Mouse (Mus musculus): ENCODE data around the gene Irs2. TPM values are rescaled to one million over a fixed set of nuclear protein-coding genes. Genes with fewer than 3 reads are reported as not detected.
A peak's percentile ranks its signal among the peaks of the same experiment; 100 is the strongest.

The Irs2 gene
- polyA plus RNA-seq, 1 experiment, result 2.3 TPM

- Histone ChIP-seq H3K27me3 (ENCODE audit: control insufficient read depth, insufficient read depth, insufficient read length) (no peaks in the 10 kb centered on the region), H3K4me3 (ENCODE audit: insufficient read depth, poor library complexity, severe bottlenecking) (no peak overlapping the region), H3K79me3 (ENCODE audit: low read depth) (no peaks in the 10 kb centered on the region), H3ac (ENCODE audit: control insufficient read depth, insufficient read length, low read depth) (no peak overlapping the region), H3K79me2 (ENCODE audit: control insufficient read depth, insufficient read depth) (no peaks in the 10 kb centered on the region), H3K36me3 (ENCODE audit: control insufficient read depth, insufficient read depth) (no peaks in the 10 kb centered on the region)
- TF ChIP-seq MYOD1 (IDR thresholded peaks at IDR 0.05; ENCODE audit: control insufficient read depth, insufficient read length, low read depth) (no peak), MYOG (IDR thresholded peaks at IDR 0.05; ENCODE audit: control insufficient read depth, extremely low read depth, insufficient read length) (no peak), USF1 (IDR thresholded peaks at IDR 0.05; ENCODE audit: low read depth) (no peak), CEBPB (IDR thresholded peaks at IDR 0.05; ENCODE audit: low read depth) (no peak), FOSL1 (IDR thresholded peaks at IDR 0.05; ENCODE audit: insufficient read depth, low read length, poor library complexity, severe bottlenecking) (no peak), MAX (IDR thresholded peaks at IDR 0.05) (no peak), CTCF (IDR thresholded peaks at IDR 0.05; ENCODE audit: control insufficient read depth, insufficient read depth, insufficient read length) (no peak)
Observed at GRCm38 (mm10) chr8:10960277-10960819, 47.9 kb downstream of the Irs2 start.

GRCm38 (mm10) chr8:10957292-10957955 lies 50.8 kb downstream of the Irs2 start:
- Histone ChIP-seq H3K27me3 (ENCODE audit: control insufficient read depth, insufficient read depth, insufficient read length) (no peaks in the 10 kb centered on the region), H3K79me3 (ENCODE audit: low read depth) (no peaks in the 10 kb centered on the region), H3K36me3 (ENCODE audit: control insufficient read depth, insufficient read depth) (no peaks in the 10 kb centered on the region), H3K4me3 (ENCODE audit: insufficient read depth, poor library complexity, severe bottlenecking) (no peak overlapping the region), H3K79me2 (ENCODE audit: control insufficient read depth, insufficient read depth) (no peaks in the 10 kb centered on the region), H3ac (ENCODE audit: control insufficient read depth, insufficient read length, low read depth) (no peak overlapping the region)
- no peak for TF ChIP-seq MYOD1 (IDR thresholded peaks at IDR 0.05; ENCODE audit: control insufficient read depth, insufficient read length, low read depth)
- no peak for TF ChIP-seq USF1 (IDR thresholded peaks at IDR 0.05; ENCODE audit: low read depth)
- TF ChIP-seq MAX (IDR thresholded peaks at IDR 0.05), result no peak
- TF ChIP-seq FOSL1 (IDR thresholded peaks at IDR 0.05; ENCODE audit: insufficient read depth, low read length, poor library complexity, severe bottlenecking), result no peak
- no peak for TF ChIP-seq CTCF (IDR thresholded peaks at IDR 0.05; ENCODE audit: control insufficient read depth, insufficient read depth, insufficient read length)
- TF ChIP-seq CEBPB (IDR thresholded peaks at IDR 0.05; ENCODE audit: low read depth), result no peak
- TF ChIP-seq MYOG (IDR thresholded peaks at IDR 0.05; ENCODE audit: control insufficient read depth, extremely low read depth, insufficient read length), result no peak

GRCm38 (mm10) chr8:10953346-10954053 lies 54.8 kb downstream of the Irs2 start:
- Histone ChIP-seq H3K79me2 (ENCODE audit: control insufficient read depth, insufficient read depth) (no peaks in the 10 kb centered on the region), H3K36me3 (ENCODE audit: control insufficient read depth, insufficient read depth) (no peaks in the 10 kb centered on the region), H3K4me3 (ENCODE audit: insufficient read depth, poor library complexity, severe bottlenecking) (no peak overlapping the region), H3K79me3 (ENCODE audit: low read depth) (no peaks in the 10 kb centered on the region), H3ac (ENCODE audit: control insufficient read depth, insufficient read length, low read depth) (no peak overlapping the region), H3K27me3 (ENCODE audit: control insufficient read depth, insufficient read depth, insufficient read length) (no peaks in the 10 kb centered on the region)
- TF ChIP-seq USF1 (IDR thresholded peaks at IDR 0.05; ENCODE audit: low read depth), result no peak
- TF ChIP-seq FOSL1 (IDR thresholded peaks at IDR 0.05; ENCODE audit: insufficient read depth, low read length, poor library complexity, severe bottlenecking), result no peak
- no peak for TF ChIP-seq MYOG (IDR thresholded peaks at IDR 0.05; ENCODE audit: control insufficient read depth, extremely low read depth, insufficient read length)

- Histone ChIP-seq H3K4me3 (ENCODE audit: insufficient read depth, poor library complexity, severe bottlenecking) (no peak overlapping the region), H3K27me3 (ENCODE audit: control insufficient read depth, insufficient read depth, insufficient read length) (no peaks in the 10 kb centered on the region), H3K79me2 (ENCODE audit: control insufficient read depth, insufficient read depth) (no peaks in the 10 kb centered on the region), H3K36me3 (ENCODE audit: control insufficient read depth, insufficient read depth) (no peaks in the 10 kb centered on the region), H3ac (ENCODE audit: control insufficient read depth, insufficient read length, low read depth) (no peak overlapping the region), H3K79me3 (ENCODE audit: low read depth) (no peaks in the 10 kb centered on the region)
- TF ChIP-seq MYOG (IDR thresholded peaks at IDR 0.05; ENCODE audit: control insufficient read depth, extremely low read depth, insufficient read length) (no peak), CEBPB (IDR thresholded peaks at IDR 0.05; ENCODE audit: low read depth) (no peak), MYOD1 (IDR thresholded peaks at IDR 0.05; ENCODE audit: control insufficient read depth, insufficient read length, low read depth) (no peak), MAX (IDR thresholded peaks at IDR 0.05) (no peak), CTCF (IDR thresholded peaks at IDR 0.05; ENCODE audit: control insufficient read depth, insufficient read depth, insufficient read length) (no peak), FOSL1 (IDR thresholded peaks at IDR 0.05; ENCODE audit: insufficient read depth, low read length, poor library complexity, severe bottlenecking) (no peak), USF1 (IDR thresholded peaks at IDR 0.05; ENCODE audit: low read depth) (no peak)
Observed at GRCm38 (mm10) chr8:10952706-10953105, 55.6 kb downstream of the Irs2 start.

- Histone ChIP-seq H3K4me3 (ENCODE audit: insufficient read depth, poor library complexity, severe bottlenecking) (no peak overlapping the region), H3K79me2 (ENCODE audit: control insufficient read depth, insufficient read depth) (no peaks in the 10 kb centered on the region), H3K27me3 (ENCODE audit: control insufficient read depth, insufficient read depth, insufficient read length) (no peaks in the 10 kb centered on the region), H3K36me3 (ENCODE audit: control insufficient read depth, insufficient read depth) (no peaks in the 10 kb centered on the region), H3ac (ENCODE audit: control insufficient read depth, insufficient read length, low read depth) (no peak overlapping the region), H3K79me3 (ENCODE audit: low read depth) (no peaks in the 10 kb centered on the region)
- TF ChIP-seq MYOD1 (IDR thresholded peaks at IDR 0.05; ENCODE audit: control insufficient read depth, insufficient read length, low read depth), result peak; percentile 29
- TF ChIP-seq CEBPB (IDR thresholded peaks at IDR 0.05; ENCODE audit: low read depth), result no peak
Observed at GRCm38 (mm10) chr8:10952235-10952634, 56.0 kb downstream of the Irs2 start.
